Mouse (Mus musculus): ENCODE measurements at regions not wholly inside any gene's neighbourhood (a gene's known extent, or its start where the extent isn't known, plus 50 kb on each side); places are given as distances from the start of the nearest gene placed in this dataset.

- no peak for ATAC-seq (ENCODE audit: low read depth)
- no peaks in the 10 kb centered on the region for H3K4me1 ChIP-seq (replicated peaks)
- H3K27ac ChIP-seq = no peak overlapping the region
- DNase-seq = no peak
- H3K9ac ChIP-seq = no peak overlapping the region
- no peaks in the 10 kb centered on the region for H3K27me3 ChIP-seq
- no peaks in the 10 kb centered on the region for H3K36me3 ChIP-seq
- no peak overlapping the region for H3K4me2 ChIP-seq
- WGBS (ENCODE audit: insufficient replicate concordance) = 66% methylated on average over 3 of the region's 3 CpGs
- H3K4me3 ChIP-seq (replicated peaks) = no peak overlapping the region
- no peaks in the 10 kb centered on the region for H3K9me3 ChIP-seq (replicated peaks)
Observed at GRCm38 (mm10) chr1:73178810-73179209, 163.1 kb upstream of the Tnp1 start.

- no peaks in the 10 kb centered on the region for H3K9me3 ChIP-seq (replicated peaks)
- ATAC-seq (ENCODE audit: low read depth) (no peak), DNase-seq (no peak)
- no peaks in the 10 kb centered on the region for H3K27me3 ChIP-seq
- H3K27ac ChIP-seq = no peak overlapping the region
- 77% methylated on average over 3 of the region's 3 CpGs for WGBS (ENCODE audit: insufficient replicate concordance)
- H3K4me2 ChIP-seq = no peak overlapping the region
- no peaks in the 10 kb centered on the region for H3K4me1 ChIP-seq (replicated peaks)
- H3K36me3 ChIP-seq = no peaks in the 10 kb centered on the region
- H3K4me3 ChIP-seq (replicated peaks) = no peak overlapping the region
- no peak overlapping the region for H3K9ac ChIP-seq
Observed at GRCm38 (mm10) chr1:73177076-73177475, 161.4 kb upstream of the Tnp1 start.

GRCm38 (mm10) chr1:73170668-73171008 is 154.9 kb upstream of the Tnp1 start:
- H3K27ac ChIP-seq = no peak overlapping the region
- H3K9ac ChIP-seq = no peak overlapping the region
- 48% methylated on average over 3 of the region's 3 CpGs for WGBS (ENCODE audit: insufficient replicate concordance)
- H3K4me2 ChIP-seq = no peak overlapping the region
- ATAC-seq (ENCODE audit: low read depth) (no peak), DNase-seq (no peak)
- H3K4me3 ChIP-seq (replicated peaks) = no peak overlapping the region
- no peaks in the 10 kb centered on the region for H3K9me3 ChIP-seq (replicated peaks)
- no peaks in the 10 kb centered on the region for H3K36me3 ChIP-seq
- no peaks in the 10 kb centered on the region for H3K4me1 ChIP-seq (replicated peaks)
- H3K27me3 ChIP-seq = no peaks in the 10 kb centered on the region

- no peak overlapping the region for H3K9ac ChIP-seq
- H3K27me3 ChIP-seq = no peaks in the 10 kb centered on the region
- no peaks in the 10 kb centered on the region for H3K9me3 ChIP-seq (replicated peaks)
- H3K27ac ChIP-seq = no peak overlapping the region
- WGBS (ENCODE audit: insufficient replicate concordance) = 57% methylated on average over 6 of the region's 6 CpGs
- ATAC-seq (ENCODE audit: low read depth) (no peak), DNase-seq (no peak)
- no peaks in the 10 kb centered on the region for H3K4me1 ChIP-seq (replicated peaks)
- H3K4me3 ChIP-seq (replicated peaks) = no peak overlapping the region
- H3K4me2 ChIP-seq = no peak overlapping the region
- H3K36me3 ChIP-seq = no peaks in the 10 kb centered on the region
Observed at GRCm38 (mm10) chr1:73169929-73170667, 154.4 kb upstream of the Tnp1 start.

GRCm38 (mm10) chr1:73169077-73169869 is 153.6 kb upstream of the Tnp1 start:
- Histone ChIP-seq H3K4me1 (replicated peaks) (no peaks in the 10 kb centered on the region), H3K4me3 (replicated peaks) (no peak overlapping the region), H3K27me3 (no peaks in the 10 kb centered on the region), H3K4me2 (no peak overlapping the region), H3K9me3 (replicated peaks) (no peaks in the 10 kb centered on the region), H3K36me3 (no peaks in the 10 kb centered on the region), H3K27ac (no peak overlapping the region), H3K9ac (no peak overlapping the region)
- 55% methylated on average over 10 of the region's 10 CpGs for WGBS (ENCODE audit: insufficient replicate concordance)
- ATAC-seq (ENCODE audit: low read depth) (no peak), DNase-seq (no peak)

GRCm38 (mm10) chr1:73160199-73160598 is 144.5 kb upstream of the Tnp1 start:
- 84% methylated on average over 3 of the region's 3 CpGs for WGBS (ENCODE audit: insufficient replicate concordance)
- DNase-seq (no peak), ATAC-seq (ENCODE audit: low read depth) (no peak)

GRCm38 (mm10) chr1:73159405-73159976 is 143.8 kb upstream of the Tnp1 start:
- Histone ChIP-seq H3K4me2 (no peak overlapping the region), H3K4me3 (replicated peaks) (no peak overlapping the region), H3K9ac (no peak overlapping the region), H3K36me3 (no peaks in the 10 kb centered on the region), H3K27me3 (no peaks in the 10 kb centered on the region), H3K27ac (no peak overlapping the region), H3K9me3 (replicated peaks) (no peaks in the 10 kb centered on the region), H3K4me1 (replicated peaks) (no peaks in the 10 kb centered on the region)
- WGBS (ENCODE audit: insufficient replicate concordance) = 64% methylated on average over 7 of the region's 7 CpGs
- ATAC-seq (ENCODE audit: low read depth) (no peak), DNase-seq (no peak)

More at GRCm38 (mm10) chr1:73160199-73160598, 144.5 kb upstream of the Tnp1 start:
- Histone ChIP-seq H3K9ac (no peak overlapping the region), H3K4me1 (replicated peaks) (no peaks in the 10 kb centered on the region), H3K27me3 (no peaks in the 10 kb centered on the region), H3K4me2 (no peak overlapping the region), H3K9me3 (replicated peaks) (no peaks in the 10 kb centered on the region), H3K27ac (no peak overlapping the region), H3K4me3 (replicated peaks) (no peak overlapping the region), H3K36me3 (no peaks in the 10 kb centered on the region)

- no peak overlapping the region for H3K9ac ChIP-seq
- no peak for ATAC-seq (ENCODE audit: low read depth)
- no peak overlapping the region for H3K27ac ChIP-seq
- H3K4me1 ChIP-seq (replicated peaks) = no peaks in the 10 kb centered on the region
- H3K4me3 ChIP-seq (replicated peaks) = no peak overlapping the region
- no peaks in the 10 kb centered on the region for H3K36me3 ChIP-seq
- DNase-seq = no peak
- WGBS (ENCODE audit: insufficient replicate concordance) = 54% methylated on average over 9 of the region's 9 CpGs
- no peaks in the 10 kb centered on the region for H3K9me3 ChIP-seq (replicated peaks)
- H3K27me3 ChIP-seq = no peaks in the 10 kb centered on the region
- H3K4me2 ChIP-seq = no peak overlapping the region
Observed at GRCm38 (mm10) chr1:73153438-73154097, 137.9 kb upstream of the Tnp1 start.

- Histone ChIP-seq H3K27ac (no peak overlapping the region), H3K9ac (no peak overlapping the region), H3K36me3 (no peaks in the 10 kb centered on the region), H3K9me3 (replicated peaks) (no peaks in the 10 kb centered on the region), H3K4me3 (replicated peaks) (no peak overlapping the region), H3K4me2 (no peak overlapping the region), H3K4me1 (replicated peaks) (no peaks in the 10 kb centered on the region), H3K27me3 (no peaks in the 10 kb centered on the region)
- DNase-seq (no peak), ATAC-seq (ENCODE audit: low read depth) (no peak)
- 56% methylated on average over 4 of the region's 4 CpGs for whole genome bisulfite sequencing (ENCODE audit: insufficient replicate concordance)
Observed at GRCm38 (mm10) chr1:73149926-73150325, 134.2 kb upstream of the Tnp1 start.

GRCm38 (mm10) chr1:73142845-73143244 is 127.1 kb upstream of the Tnp1 start:
- H3K36me3 ChIP-seq = no peaks in the 10 kb centered on the region
- H3K27me3 ChIP-seq = no peaks in the 10 kb centered on the region
- DNase-seq = no peak
- no peaks in the 10 kb centered on the region for H3K4me1 ChIP-seq (replicated peaks)
- H3K9me3 ChIP-seq (replicated peaks) = no peaks in the 10 kb centered on the region
- WGBS (ENCODE audit: insufficient replicate concordance) = 71% methylated on average over 8 of the region's 8 CpGs
- no peak overlapping the region for H3K9ac ChIP-seq
- H3K27ac ChIP-seq = no peak overlapping the region
- no peak for ATAC-seq (ENCODE audit: low read depth)
- no peak overlapping the region for H3K4me3 ChIP-seq (replicated peaks)
- H3K4me2 ChIP-seq = no peak overlapping the region

- 24% methylated on average over 7 of the region's 7 CpGs for WGBS (ENCODE audit: insufficient replicate concordance)
- no peak overlapping the region for H3K4me2 ChIP-seq
Observed at GRCm38 (mm10) chr1:73140557-73141345, 125.0 kb upstream of the Tnp1 start.

More at GRCm38 (mm10) chr1:73140557-73141345, 125.0 kb upstream of the Tnp1 start:
- no peaks in the 10 kb centered on the region for H3K4me1 ChIP-seq (replicated peaks)
- ATAC-seq (ENCODE audit: low read depth) (no peak), DNase-seq (no peak)
- H3K9ac ChIP-seq = no peak overlapping the region
- H3K4me3 ChIP-seq (replicated peaks) = no peak overlapping the region
- H3K36me3 ChIP-seq = no peaks in the 10 kb centered on the region
- H3K27ac ChIP-seq = no peak overlapping the region
- H3K9me3 ChIP-seq (replicated peaks) = no peaks in the 10 kb centered on the region
- no peaks in the 10 kb centered on the region for H3K27me3 ChIP-seq
